Mouse (Mus musculus) adipocyte (in vitro differentiated cells): Measurements from ENCODE around the gene Sema4a.

ENCODE experiments used
- DNase-seq: peaks from one replicate; pipeline ENCODE4 v3.0.0-alpha.2; 2016; ENCODE audit warnings: low spot score

Sema4a gene

GRCm38 (mm10) chr3:88427342-88427905, 33.6 kb downstream of the Sema4a start:
- DNase-seq: peak; percentile 47

- no peak for DNase-seq
Observed at GRCm38 (mm10) chr3:88425708-88426420, 35.1 kb downstream of the Sema4a start.

- DNase-seq: no peak
Observed at GRCm38 (mm10) chr3:88425330-88425689, 35.7 kb downstream of the Sema4a start.

- DNase-seq: peak; percentile 99
Observed at GRCm38 (mm10) chr3:88424605-88425329, 36.2 kb downstream of the Sema4a start, which contains the start of gene Slc25a44. Slc25a44 (minus strand) TSS chr3:88425139.

- DNase-seq: peak; percentile 96
Observed at GRCm38 (mm10) chr3:88422020-88422720, 38.8 kb downstream of the Sema4a start.

GRCm38 (mm10) chr3:88420771-88421170, 40.2 kb downstream of the Sema4a start:
- DNase-seq: no peak

GRCm38 (mm10) chr3:88418016-88418415, 43.0 kb downstream of the Sema4a start:
- DNase-seq: peak; percentile 89

GRCm38 (mm10) chr3:88415668-88416067, 45.3 kb downstream of the Sema4a start:
- no peak for DNase-seq

- DNase-seq: no peak
Observed at GRCm38 (mm10) chr3:88412636-88413035, 48.3 kb downstream of the Sema4a start.

- no peak for DNase-seq
Observed at GRCm38 (mm10) chr3:88411681-88412080, 49.3 kb downstream of the Sema4a start.

GRCm38 (mm10) chr3:88410645-88411031, 50.3 kb downstream of the Sema4a start:
- DNase-seq: no peak

- peak; percentile 90 for DNase-seq
Observed at GRCm38 (mm10) chr3:88409741-88410644, 51.0 kb downstream of the Sema4a start, which contains the start of gene Pmf1. Pmf1 (minus strand) TSS chr3:88410331.

GRCm38 (mm10) chr3:88408953-88409352, 52.0 kb downstream of the Sema4a start:
- DNase-seq: peak; percentile 60

GRCm38 (mm10) chr3:88407529-88407928, 53.5 kb downstream of the Sema4a start:
- DNase-seq: peak; percentile 8

- DNase-seq: peak; percentile 92
Observed at GRCm38 (mm10) chr3:88407090-88407489, 53.9 kb downstream of the Sema4a start.

- no peak for DNase-seq
Observed at GRCm38 (mm10) chr3:88403522-88404230, 57.3 kb downstream of the Sema4a start.

GRCm38 (mm10) chr3:88398666-88399065, 62.3 kb downstream of the Sema4a start:
- no peak for DNase-seq

GRCm38 (mm10) chr3:88395742-88396141, 65.2 kb downstream of the Sema4a start:
- no peak for DNase-seq

GRCm38 (mm10) chr3:88395288-88395687, 65.7 kb downstream of the Sema4a start:
- no peak for DNase-seq

GRCm38 (mm10) chr3:88393776-88394375, 67.1 kb downstream of the Sema4a start:
- no peak for DNase-seq
